Mouse (Mus musculus): ENCODE measurements around the gene Fgfr4.

The Fgfr4 gene

DNA sequence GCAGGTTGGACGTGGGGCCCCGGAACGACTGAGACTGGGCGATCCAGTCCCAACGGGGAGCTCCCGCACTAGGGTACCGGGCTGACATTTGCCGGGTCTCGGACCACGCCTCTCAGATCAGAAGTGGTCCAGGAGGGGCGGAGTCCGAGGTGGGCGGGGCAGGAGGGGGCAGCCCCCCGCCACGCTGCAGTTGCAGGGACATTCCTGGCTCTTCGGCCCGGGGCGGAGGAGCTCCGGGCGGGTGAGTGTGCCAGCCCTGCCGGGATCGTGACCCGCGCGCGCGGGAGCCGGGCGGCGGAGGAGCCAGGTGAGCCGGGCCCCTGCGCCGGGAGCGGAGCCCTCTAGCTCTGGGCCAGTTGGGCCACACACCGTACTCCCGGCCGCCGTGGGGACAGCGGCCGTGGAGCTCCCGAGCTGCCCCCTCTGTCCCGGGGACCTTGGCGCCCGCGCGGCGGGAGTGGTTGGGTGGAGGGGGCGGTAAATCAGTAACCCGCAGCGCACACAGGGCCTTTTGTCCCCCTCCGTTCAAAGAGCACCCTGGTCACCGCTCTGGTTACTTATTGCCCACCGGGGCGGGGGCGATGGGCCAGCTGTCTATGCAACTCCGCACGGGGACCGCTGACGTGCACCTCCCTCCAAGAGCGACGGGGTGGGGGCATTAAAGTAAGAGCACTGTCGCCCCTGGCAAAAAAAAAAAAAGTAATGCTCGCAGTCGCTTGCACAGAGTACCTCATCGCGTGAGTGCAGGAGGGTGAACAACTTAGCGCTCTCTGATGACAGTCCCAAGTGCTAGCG lies at the start of gene Fgfr4:
Gene Fgfr4 (plus strand): TSS at position 20 of the 795 bp plus-strand sequence.
- no peak for DNase-seq (ENCODE audit: low spot score in 2 of 2)

DNA sequence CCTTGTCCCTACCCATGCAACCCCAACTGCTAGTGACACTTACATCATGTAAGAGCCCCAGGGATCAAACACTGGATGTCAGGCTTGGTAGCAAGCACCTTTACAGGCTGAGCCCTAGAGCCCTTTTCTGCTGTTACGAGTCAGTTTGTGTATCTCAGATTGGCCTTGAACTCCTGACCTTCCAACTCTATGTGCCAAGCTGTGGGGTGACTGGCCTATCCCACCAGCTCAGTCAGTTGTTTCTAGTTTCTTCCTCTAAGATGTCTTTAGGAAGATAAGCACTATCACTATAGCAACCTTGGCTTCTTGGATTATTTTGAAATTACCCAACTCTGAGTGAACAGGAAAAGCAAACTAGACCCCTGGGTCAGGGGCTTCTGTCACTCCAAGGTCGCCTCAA lies 49.1 kb upstream of the Fgfr4 start:
- DNase-seq (ENCODE audit: low spot score in 2 of 2): no peak

DNA sequence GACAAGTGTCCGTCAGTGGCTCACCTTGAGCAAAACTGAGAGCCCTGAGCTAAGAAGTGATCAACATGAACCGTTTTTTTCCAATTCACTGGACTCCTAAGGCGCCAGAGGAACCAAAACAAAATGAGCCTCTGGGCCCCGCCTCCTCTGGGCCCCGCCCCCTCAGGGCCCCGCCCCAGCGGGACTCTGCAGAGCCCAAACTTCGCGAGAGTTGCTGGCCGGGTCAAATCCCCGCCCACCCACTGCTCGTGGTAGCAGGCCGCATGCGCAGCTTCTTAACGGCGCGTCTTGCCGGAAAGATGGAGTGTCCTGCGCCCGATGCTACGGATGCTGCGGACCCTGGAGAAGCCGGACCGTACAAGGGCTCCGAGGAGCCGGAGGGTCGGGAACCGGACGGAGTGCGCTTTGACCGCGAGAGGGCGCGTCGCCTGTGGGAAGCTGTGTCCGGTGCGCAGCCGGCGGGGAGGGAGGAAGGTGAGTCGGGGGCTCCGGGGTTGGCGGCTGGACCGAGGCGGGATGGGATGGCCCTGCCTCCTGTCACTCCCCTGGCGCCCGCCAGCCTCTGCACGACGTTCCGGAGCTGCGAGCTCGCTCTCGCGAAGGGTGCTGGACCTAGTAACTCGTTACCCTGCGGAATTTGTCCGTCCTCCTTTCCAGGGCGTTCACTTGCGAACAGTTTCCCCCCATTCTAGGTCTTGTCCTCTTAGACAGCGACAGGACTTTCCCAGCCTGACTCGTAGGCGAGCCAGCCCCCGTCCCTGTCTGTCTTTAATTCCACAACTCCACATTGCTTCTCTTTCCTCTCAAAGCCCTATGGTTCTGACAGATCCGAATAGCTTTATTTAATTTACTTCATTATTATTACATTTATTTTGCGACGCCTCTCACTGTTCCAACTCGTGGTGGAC lies 47.1 kb upstream of the Fgfr4 start, which contains the start of gene Zfp346:
Gene Zfp346 (plus strand): TSS at position 267 of the 908 bp plus-strand sequence.
- DNase-seq (ENCODE audit: low spot score in 2 of 2): peak; percentile 96

- DNase-seq (ENCODE audit: low spot score in 2 of 2): no peak
These were observed 46.3 kb upstream of the Fgfr4 start for GRCm38 (mm10) chr13:55105953-55106691.

GRCm38 (mm10) chr13:55107116-55107515 lies 45.3 kb upstream of the Fgfr4 start:
- no peak for DNase-seq (ENCODE audit: low spot score in 2 of 2)

GRCm38 (mm10) chr13:55107694-55108093 lies 44.7 kb upstream of the Fgfr4 start:
- DNase-seq (ENCODE audit: low spot score in 2 of 2): peak in 1 of 2 experiments; percentile 28

GRCm38 (mm10) chr13:55114375-55114774 lies 38.1 kb upstream of the Fgfr4 start:
- DNase-seq (ENCODE audit: low spot score in 2 of 2): no peak

GRCm38 (mm10) chr13:55124903-55125302 lies 27.5 kb upstream of the Fgfr4 start:
- no peak for DNase-seq (ENCODE audit: low spot score in 2 of 2)

- no peak for DNase-seq (ENCODE audit: low spot score in 2 of 2)
These were observed 19.0 kb upstream of the Fgfr4 start, which contains the start of gene Gm17617 for GRCm38 (mm10) chr13:55133448-55133847. Gm17617 (minus strand) TSS chr13:55133548.

DNA sequence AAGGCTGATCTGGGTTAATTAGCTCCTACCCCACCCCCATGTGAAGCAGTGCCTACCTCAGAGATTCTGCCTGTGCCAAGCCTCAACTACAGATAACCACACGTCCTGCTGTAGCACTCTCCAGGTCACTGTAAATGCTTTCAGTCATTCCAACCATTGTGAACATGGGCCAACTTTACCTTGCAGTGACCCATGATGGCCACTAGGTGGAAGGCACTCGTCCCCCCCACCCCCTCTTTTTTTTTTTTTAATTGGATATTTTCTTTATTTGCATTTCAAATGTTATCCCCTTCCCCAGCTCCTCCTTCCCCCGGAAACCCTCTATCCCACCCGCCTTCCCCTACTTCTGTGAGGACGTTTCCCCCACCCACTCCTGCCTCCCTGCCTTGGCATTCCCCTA lies 17.1 kb upstream of the Fgfr4 start:
- no peak for DNase-seq (ENCODE audit: low spot score in 2 of 2)

DNA sequence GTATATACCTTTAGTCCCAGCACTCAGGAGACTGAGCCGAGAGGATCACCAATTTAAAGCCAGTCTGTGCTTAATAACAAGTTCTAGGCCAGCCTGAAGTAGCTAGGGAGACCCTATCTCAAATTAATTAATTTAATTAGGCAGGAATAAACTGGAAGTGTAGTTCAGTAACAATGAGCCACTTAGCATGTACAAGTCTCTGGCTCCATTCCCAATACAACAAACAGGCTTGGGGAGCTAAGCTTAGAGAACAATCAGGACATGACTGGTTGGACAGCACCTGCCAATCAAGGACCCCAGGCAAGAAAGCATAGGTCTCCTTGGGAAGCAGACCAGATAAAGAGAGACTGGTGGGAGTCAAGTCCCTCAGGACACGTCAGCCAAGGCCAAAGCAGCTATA lies 12.2 kb upstream of the Fgfr4 start:
- DNase-seq (ENCODE audit: low spot score in 2 of 2): no peak

- DNase-seq (ENCODE audit: low spot score in 2 of 2): no peak
These were observed 1.5 kb downstream of the Fgfr4 start for GRCm38 (mm10) chr13:55153951-55154350.

DNA sequence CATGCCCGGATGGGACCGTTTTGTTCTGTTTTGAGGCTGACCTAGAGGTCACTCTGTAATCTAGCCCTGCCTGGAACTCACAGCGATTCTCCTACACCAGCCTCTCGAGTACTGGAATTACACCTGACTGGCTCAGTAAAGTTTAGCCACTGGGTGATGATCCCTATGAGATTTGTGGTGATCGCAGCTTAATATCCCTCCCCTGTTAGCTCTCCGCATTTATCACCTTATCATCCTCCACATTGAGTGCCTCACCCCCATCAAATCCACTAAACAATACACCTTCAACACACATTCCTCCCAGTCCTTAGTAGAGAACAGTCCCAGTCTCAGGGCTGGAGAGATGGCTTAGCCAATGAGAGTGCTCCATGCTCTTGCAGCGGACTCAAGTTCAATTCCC lies 9.9 kb downstream of the Fgfr4 start:
- DNase-seq (ENCODE audit: low spot score in 2 of 2): no peak

DNA sequence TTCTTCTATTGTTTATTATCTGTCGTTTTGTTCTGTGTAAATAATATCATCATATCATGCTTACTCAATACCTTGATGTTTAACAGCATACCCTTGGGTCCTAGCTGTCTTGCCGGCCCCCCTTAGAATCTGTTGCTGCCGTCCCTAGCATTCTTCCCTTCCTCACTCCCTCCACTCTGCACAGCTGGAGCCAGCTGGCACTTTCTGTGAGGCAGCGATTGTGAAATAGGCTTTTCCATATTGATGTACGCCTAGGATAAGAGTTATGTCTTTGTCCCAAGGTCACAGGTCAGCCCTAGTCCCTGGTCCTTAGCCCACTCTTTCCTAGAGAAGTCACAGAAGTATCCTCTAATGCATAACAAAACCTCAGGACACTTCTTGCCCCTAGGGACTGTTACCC lies 11.1 kb downstream of the Fgfr4 start:
- no peak for DNase-seq (ENCODE audit: low spot score in 2 of 2)

- no peak for DNase-seq (ENCODE audit: low spot score in 2 of 2)
These were observed 13.4 kb downstream of the Fgfr4 start for GRCm38 (mm10) chr13:55165831-55166339.

DNA sequence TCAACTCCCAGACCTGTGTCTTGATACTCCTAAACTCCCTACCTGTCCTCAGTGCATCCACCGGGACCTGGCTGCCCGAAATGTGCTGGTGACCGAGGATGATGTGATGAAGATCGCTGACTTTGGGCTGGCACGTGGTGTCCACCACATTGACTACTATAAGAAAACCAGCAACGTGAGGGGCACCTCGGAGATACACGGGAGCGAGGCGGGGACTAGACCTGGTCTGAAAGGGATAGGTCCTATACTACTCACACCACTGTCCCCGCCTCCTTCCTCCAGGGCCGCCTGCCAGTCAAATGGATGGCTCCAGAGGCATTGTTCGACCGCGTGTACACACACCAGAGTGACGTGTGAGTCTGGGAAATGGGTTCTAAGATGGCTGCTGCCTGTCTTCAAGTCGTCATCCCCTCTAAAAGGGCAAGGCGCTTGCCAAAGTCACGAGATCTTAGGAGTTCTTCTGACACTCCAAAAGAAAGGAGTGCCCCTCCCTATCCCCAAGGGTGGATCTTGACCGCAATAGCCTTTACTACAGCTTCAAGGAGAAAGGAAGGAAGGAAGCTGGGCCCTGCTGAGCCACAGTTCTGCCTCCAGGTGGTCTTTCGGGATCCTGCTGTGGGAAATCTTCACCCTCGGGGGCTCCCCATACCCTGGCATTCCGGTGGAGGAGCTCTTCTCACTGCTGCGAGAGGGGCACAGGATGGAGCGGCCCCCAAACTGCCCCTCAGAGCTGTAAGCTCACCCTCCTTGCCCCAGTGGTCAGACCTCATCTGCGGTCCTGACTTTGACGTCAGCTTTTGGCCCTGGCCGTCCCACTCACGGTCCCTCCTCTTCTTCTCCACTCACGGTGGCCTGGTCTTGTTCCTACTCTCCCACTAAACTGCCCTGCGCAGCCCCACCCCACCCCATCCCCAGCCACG lies 14.6 kb downstream of the Fgfr4 start:
- no peak for DNase-seq (ENCODE audit: low spot score in 2 of 2)

DNA sequence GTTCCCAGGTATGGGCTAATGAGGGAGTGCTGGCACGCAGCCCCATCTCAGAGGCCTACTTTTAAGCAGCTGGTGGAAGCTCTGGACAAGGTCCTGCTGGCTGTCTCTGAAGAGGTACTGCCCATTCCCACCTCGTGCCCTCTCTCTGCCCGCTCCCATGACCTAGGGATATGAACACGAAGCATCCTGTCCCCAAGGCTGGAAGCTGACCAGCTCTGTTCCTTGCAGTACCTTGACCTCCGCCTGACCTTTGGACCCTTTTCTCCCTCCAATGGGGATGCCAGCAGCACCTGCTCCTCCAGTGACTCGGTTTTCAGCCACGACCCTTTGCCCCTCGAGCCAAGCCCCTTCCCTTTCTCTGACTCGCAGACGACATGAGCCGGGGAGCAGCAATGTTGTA lies 15.4 kb downstream of the Fgfr4 start:
- no peak for DNase-seq (ENCODE audit: low spot score in 2 of 2)

DNA sequence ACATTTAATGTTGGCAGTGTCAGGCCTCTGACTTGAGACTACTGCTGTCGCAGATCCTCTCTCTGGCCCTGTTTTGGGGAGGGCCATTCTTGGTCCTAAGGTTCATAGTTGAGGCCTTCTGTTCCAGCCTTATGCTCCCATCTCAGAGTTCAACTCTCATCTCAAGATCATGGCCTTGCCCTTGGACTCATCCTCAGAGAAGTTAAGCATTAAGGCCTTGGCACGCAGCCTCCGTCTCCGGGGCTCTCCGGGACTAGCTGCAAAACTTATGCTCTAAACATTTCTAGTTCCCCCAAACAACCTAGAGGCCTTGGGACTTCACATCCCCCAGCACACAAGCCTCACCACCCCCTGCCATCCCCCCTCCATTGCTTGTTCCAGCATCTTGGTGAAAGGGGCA lies 15.8 kb downstream of the Fgfr4 start:
- DNase-seq (ENCODE audit: low spot score in 2 of 2): no peak

DNA sequence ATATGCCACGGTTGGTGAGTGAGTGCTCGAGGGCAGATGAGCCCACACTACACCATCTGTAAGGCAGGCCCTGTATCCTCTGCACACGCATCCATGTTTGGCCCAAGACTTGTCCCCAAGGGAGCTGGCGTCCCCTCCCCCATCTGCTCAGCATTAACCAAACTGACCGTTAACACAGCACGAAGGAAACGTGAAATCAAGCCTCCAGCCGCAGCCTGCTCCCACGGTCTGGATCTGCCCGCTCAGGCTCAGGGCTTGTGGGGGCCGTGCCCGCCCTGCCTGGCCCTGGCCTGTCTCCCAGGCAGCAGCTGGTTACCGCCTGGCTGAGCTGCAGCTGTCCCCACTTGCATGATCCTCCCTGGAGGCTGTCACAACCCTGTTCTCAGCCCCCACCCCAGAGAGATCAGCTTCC lies 16.5 kb downstream of the Fgfr4 start:
- peak; percentile 31 to 53 for DNase-seq (ENCODE audit: low spot score in 2 of 2)

GRCm38 (mm10) chr13:55171517-55172335 lies 19.3 kb downstream of the Fgfr4 start:
- peak; percentile 48 to 50 for DNase-seq (ENCODE audit: low spot score in 2 of 2)

Data from frontal cortex, postnatal 10 days (tissue).